Mouse (Mus musculus): ENCODE results near the gene Begain.
A peak's percentile ranks its signal among the peaks of the same experiment; 100 is the strongest.

The Begain gene

DNA sequence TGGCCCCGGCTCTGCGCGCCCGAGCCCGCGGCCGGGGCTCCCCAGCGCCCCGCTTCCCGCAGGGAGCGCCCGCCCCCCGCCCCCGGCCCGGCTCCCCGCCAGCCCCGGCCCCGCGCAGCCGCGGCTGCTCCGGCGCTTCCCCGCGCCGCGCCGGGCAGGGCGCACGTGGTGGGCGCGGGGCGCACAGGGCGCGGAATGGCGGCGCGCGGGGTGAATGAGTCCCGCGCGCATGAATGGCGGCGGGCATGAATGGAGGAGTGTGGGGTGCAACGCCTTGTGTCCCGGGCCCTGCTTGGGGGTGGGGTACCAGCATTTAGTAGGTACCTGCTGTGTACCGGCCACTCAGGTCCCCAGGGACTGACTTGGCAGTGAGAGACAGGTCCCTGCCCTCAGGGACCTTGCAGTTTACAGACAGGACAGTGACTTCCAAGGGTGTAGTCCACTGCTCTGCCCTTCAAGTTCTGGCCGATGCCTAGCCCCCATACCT lies at the start of gene Begain:
Begain (minus strand) TSS at position 51 of the 487 bp plus-strand sequence.
- DNase-seq = no peak

DNA sequence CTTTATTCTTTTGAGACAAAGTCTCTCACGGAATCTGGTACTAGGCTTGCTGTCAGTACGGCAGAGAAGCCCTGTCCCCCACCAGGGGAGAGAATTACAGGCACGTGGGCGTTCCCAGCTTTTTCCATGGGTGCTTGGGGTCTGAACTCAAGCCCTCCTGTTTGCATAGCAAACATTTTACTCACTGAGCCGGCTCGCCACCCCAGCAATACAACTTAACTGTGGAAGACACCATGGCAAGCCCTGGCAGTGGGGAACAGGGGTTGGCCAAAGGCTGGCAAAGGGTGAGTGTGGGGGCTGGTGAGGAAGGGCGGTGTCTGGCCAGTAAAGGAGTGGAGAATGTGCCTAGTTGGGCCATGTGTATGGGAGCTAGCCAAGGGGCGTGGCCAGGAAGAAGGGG lies 47.7 kb upstream of the Begain start:
- DNase-seq = no peak

DNA sequence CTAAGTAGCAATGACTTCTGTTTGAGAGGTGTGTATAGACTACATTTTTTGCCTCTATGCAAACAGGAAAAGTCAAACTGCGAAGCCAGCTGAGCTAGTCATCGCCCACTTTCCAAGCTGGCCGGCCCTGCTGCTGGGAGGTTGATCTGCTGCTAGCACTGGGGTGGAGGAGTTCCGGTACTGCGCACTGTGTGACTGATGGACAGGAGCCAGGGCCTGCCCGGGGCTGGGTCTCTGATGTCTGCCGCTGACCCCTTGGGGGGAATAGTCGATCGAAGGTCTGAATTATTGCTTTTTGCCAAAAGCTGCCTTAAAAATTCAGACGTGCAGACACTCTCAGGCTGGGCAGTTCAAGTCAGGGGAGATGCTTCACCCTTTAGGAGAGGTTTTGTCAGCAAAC lies 47.1 kb upstream of the Begain start:
- no peak for DNase-seq

DNA sequence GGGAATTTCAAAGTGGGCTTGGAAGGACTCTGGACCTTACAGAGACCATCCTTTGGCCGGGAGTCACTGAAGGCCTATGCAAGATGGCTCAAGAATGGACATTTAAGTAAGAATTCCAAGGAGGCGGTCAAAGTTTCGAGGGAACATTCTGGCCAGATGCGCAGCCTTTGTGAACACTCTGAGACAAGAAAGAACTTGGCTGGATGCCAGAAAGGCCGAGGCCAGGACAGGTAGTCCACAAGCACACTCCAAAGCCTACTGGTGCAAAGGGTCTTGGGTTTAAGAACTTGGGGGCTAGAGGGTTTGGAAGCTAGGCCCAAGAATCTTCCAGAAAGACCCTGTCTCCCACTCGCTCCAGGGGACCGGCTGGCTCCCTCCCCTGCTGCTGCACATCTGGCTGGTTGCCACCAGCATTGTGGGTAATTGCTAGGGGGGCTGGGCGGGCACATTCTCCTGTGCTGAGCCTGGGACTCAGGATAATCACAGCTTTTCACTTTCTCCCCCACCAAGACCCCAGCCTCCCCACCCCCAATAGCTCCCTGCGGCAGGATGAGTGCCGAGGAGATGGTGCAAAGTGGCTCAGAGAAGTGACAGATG lies 45.1 kb upstream of the Begain start:
- no peak for DNase-seq

DNA sequence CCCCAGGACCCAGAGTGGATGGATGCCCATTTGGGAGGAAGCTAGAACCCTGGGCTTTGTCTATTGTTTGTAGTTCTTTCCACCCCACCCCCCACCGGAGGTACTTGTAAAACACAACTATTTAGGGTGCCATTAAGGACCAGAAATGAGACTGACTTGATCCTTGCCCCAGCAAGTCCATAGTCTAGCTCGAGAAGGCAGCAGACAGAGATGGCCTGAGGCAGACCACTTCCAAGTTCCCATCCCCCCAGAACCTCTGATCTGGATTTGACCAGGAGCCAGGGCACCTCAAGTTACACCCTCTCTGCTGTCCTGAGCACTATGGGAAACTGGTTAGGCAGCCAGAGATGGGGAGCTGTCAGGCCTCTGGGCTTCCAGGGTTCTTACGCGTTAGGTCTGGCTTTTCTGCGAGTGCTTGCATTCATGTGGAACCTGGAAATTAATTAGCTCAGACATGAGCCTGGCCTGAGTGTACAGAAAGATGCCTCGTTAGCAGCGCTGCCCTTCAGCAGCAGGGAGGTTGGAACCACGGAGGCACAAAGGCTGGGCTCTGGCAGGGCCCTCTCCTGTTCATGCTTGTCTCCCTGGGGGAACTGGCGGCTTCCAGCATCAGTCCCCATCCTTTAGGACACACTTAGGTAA lies 44.5 kb upstream of the Begain start:
- DNase-seq = no peak

DNA sequence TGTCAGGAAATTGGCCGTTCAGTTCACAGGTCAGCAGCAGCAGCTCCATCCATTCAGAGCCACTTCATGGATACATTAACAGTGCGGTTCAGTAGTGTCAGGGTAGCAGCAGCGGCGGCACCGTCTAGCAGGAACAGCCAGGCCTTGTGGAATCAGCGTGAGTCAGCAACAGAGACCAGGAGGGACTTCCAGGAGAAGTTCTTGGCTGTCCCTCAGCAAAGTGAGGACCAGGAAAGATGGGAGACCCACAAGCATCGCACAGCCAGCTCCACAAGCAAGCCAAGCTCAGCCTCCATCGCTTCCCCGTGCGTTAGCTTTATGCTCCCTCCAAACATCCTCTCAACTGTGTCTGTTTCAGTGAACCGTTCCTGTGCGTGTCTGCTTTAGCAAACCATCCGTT lies 40.9 kb upstream of the Begain start:
- no peak for DNase-seq

DNA sequence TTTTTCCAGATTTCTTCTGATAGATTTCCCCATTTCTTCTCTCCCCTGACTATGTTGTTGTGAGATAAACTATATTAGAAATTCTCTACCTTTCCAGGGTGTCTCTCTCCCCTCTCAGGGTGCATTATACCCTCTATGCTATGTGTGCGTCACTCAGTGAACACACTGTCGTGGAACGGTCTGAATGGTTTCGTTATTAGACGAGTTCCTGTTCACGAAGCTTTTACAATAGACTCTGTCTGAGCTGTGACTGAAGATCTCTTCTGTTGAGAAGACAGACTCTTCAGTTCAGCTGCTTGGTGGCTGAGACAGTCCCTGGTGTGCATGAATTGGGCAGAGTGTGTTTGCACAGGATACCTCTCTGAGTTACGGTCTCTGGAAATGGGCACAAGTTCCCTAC lies 32.4 kb upstream of the Begain start:
- no peak for DNase-seq

DNA sequence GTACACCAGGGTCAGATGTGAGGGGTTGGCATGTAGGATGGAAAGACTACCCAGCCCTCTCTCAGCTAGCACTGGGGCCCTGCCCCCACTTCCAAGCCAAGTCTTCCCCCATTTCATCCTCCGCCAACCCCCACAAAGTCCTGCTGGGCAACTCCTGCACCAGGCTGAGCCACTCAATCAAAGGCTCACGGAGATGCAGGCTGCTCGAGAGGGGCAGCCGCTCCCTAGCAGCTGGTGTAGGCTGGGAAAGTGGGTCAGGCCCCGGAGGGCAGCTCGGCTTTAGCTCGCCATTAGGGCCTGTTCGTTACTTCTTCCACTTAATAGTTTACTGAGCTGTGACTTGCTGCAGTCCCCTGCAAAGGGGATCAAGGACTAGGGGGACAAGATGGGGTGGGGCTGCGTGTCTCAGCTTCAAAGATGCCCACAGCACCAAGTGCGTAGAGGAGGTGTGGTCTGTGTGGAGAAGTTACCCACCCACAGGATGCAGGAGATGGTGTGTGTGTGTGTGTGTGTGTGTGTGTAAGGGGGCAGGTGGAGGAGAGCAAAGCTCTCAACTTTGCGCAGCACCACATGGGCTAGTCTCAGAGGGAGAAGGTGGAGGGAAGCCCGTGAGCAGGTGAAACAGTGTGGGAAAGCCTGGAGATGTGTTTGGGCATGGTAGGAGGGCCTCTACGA lies 22.6 kb upstream of the Begain start:
- DNase-seq = no peak

DNA sequence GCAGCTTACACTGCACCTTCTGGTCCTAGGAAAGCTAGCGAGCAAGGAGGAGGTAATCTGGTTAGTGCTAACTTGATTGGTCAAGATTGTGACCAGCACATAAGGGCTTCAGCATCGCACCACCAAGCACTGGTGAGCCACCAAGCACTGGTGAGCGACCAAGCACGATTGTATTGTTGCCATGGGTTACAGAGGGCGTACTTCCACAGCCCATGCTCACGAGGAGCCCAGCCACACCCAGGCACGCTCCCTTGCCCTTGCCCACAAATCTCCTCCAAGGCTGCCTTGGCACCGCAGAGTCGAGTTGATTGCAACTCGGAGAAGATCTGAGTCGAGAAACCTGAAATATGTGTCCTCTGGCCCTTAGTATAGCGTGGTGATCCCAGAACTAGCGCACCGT lies 22.0 kb upstream of the Begain start:
- DNase-seq = no peak

DNA sequence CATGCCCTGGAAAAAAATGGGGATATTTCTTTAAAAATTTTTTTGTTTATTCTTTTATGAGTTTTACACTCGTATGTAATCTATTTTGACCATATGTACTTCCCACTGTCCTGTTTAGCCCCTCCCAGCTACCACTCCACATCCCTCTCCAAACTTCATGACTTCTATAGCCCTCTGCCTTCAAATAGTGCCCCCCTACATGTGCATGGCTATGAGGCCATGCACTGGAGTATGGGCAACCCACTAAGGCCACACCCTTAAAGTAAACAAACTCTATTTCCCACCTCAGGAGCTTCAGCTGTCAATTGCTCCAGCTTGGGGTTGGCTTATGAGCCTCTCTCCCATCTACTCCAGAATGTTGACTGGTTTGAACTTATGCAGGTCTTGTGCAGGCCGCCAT lies 18.1 kb upstream of the Begain start:
- no peak for DNase-seq

DNA sequence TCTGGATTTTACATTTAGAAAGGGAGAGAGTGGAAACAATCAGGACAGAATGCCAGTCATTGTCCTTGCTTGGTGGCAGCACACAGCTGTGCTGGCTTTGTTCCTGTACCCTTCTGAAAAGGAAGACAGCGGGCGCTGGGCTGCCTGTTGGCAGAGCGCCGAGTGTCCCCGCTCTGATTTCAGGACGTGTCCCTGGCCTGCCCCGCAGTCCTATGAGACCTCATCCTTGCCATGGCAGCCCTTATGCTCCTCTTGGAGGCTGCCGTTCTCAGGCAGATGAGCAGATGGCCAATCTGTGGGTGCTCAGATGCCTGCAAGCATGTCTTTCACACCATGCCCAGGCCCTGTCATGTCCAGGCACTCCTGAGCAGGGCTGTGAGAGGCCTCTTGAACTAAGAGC lies 17.7 kb upstream of the Begain start:
- peak; percentile 82 for DNase-seq

DNA sequence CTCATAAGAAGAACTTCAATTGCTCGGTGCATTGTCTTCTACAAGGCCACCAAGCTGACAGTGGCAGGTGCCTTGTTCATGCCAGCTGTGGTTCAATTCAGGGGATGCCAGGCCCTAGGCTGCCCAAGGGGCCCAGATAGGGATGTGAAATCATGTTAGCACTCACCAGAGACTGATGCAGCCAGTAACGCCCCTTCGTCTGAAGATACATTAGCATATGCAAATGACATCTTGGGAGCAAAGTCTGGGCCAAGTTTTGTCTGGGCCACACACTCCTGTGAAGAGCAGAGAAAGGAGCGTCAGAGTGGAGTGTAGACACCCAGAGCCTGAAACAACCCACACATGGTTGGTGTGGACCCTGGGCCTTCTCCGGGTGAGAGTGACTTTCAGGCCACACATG lies 17.0 kb upstream of the Begain start:
- DNase-seq = no peak

DNA sequence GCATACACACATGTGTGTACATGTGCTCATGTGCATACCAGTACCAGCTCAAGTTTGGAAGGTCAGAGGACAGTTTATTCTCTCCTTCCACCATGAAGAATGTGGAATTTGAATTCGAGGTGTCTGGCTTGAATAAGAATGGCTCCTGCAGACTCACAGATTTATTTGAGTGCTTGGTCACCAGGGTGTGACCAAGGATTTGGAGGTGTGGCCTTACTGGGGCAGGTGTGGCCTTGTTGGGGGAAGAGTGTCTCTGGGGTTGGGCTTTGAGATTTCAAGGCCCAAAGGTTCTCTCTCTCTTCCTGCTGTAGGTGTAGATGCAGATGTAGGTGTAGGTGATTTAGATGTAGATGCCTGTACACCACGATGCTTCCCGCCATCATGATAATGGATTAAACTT lies 15.5 kb upstream of the Begain start:
- no peak for DNase-seq

DNA sequence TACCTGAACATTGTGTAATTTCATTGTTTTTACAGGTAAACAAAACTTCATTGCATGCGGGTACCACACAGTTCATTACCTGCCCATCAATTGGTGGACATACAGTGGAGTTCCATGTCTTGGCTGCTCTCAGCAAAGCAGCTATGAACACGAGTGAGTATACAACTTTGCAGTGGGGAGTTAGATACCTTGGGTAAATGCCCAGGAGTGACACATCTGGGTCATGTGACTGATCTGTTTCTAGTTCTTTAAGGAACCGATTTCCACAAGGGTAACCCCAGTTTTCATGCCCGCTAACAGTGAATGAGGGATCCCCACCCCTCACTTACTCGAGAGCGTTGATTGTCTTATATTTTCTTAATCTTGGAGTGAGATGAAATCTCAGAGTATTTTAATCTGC lies 9.0 kb upstream of the Begain start:
- DNase-seq = no peak

DNA sequence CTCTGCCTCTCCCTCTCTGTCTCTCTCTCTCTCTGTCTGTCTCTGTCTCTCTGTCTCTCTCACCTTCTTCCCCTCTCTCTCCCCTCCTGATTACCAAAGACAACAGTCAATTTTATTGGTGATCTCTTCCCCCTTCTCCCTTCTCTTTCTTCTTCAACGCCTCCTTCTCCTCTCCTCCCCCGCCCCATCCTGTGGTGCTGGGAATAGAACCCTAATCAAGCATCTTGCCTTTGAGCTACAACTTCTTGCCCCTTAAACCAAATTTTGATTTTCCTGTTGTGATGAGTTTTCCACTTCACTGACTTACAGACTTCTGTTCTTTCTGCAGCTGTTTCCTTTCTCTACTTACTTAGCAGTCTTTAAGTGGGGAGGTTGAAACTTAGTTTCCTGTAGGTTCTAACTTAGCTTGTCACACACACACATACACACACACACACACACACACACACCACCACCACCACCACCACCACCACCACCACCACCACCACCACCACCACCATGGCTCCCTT lies 6.8 kb upstream of the Begain start:
- DNase-seq = no peak

DNA sequence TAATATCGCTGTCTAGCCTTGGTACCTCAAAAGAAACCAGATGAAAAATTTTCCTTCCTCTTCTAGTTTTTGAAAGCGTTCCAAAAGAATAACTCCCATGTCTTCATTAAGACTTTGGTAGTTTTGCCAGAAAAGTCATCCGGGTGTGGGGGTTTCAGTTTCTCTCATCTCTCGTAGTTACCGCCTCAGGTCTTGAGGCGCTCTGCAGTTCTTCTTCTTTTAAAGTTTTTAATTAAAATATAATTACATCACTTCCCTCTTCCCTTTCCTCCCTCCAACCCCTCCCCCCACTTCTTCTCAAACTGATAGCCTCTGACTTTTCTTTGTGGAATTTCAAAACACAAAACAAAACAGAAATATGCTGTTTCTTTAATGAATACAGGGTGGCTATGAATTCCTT lies 6.1 kb upstream of the Begain start:
- no peak for DNase-seq

DNA sequence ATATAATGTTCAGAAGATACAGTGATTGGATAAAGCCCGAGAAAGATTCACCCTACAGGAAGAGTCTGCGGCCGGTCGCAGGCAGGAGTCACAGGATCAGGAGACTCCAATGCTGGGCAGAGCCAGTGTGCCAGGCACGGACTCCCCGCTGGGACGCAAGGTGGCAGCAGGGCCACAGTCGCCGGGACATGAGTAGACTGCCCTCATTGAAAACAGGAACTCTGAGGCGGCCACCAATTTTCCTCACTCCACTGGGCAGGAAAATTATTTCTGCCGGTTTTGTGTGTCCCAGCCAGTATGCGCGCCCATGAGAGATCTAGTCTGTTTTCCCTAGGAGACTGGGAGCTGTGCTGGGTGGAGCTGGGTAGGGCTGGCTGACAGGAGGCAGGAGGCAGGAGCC lies 3.2 kb upstream of the Begain start:
- DNase-seq = peak; percentile 69

DNA sequence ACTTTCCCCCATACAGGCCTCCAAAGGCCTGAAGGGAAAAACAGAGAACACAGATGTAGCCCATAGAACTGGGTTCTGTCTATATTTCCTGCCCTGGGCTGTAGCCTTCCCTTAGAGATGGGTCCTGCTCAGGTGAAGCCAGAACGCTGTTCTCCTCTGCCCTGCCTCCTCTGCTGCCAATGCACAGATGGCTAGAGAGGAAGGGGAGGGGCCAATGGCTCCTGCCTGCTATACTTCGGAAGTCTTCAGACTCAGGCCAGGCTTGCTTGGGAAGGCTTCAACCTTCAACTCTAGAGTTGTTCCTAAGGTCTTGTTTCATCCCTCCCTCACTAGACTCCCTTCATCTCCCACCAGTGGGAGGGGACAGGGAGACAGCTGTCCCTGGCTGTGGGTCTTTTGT lies 1.7 kb upstream of the Begain start:
- DNase-seq = no peak

DNA sequence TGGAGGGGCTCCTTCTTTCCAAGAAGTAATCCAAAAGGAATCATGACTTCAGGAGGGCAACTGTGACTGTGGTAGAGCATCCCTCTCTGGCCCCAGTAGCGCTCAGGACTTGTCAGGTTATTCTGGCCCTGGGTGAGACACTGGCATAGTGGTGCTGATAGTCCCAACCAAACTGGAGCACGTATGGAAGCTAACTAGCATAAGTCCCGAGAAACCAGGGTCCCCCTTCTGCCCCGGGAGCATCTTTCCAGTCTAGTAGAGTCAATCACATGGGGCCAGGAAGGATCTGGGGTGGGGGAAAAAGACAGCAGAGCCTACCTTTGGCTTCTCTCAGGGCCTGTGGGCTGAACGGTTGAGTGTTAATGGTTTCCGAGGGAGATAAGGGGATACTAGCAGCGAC lies 721 bp upstream of the Begain start:
- no peak for DNase-seq

DNA sequence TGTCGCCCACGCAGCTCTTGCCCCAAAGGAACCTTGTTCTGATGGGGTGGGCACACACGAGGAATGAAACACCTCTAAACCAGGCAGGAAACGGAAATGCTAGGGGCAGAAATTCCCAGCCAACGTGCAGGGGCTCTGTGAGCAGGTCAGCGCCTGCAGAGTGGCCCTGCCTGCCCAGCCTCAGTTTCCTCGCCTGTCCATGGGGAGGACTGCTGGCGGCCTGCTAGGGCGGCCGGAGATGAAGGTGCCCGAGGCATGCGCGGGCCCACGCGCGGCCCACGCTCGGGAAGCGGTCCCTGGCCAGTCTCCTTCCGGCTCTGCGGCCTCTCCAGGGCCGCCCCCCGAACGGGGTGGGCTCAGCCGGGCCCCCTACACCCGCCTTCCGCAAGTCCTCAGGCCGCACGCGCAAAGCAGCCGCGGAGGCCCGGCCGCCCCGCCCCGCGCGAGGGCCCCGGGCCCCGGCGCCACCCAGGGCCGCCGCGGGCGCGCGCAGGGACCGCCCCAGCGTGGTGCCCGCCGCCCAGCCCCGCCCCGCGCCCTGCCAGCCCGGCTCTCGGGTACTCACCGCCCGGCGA lies 369 bp downstream of the Begain start:
- no peak for DNase-seq

DNA sequence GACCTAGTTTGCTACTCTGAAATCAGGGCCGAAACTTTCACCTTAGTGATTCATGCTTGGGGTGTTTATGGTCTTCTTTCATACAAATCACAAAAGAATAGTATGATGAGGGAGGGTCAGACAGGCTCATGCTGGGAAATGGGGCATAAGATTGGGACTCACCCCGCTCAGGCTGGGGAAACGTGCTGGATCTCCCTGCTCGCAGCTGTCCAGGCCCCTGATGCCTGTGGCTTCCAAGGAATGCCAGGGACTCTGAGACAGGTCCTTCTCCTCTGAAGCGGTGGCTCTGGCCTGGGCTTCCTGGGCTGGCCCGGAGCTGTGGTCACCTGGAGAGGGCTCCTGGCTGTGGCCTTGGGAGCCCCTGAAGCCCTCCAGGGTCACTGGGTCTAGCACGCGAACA lies 9.4 kb downstream of the Begain start:
- no peak for DNase-seq

DNA sequence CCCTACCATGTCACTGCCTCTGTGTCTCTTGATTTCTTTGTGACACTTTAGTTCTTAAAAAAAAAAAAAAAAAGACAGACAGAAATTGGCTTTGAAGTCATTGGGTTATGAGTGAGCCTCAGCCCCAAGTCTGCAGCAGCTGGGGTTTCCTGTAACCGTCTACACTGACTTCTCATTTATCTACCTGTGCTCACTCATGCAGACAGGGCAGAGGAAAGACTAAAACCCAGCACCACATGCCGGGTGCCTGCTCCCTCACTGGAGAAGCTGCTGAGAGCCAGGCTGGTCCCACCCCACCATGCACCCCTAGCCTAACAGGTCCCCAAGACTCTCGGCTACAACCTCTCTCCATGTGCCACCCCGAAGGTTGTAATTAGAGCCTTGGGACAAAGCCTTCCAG lies 10.3 kb downstream of the Begain start:
- DNase-seq = no peak

DNA sequence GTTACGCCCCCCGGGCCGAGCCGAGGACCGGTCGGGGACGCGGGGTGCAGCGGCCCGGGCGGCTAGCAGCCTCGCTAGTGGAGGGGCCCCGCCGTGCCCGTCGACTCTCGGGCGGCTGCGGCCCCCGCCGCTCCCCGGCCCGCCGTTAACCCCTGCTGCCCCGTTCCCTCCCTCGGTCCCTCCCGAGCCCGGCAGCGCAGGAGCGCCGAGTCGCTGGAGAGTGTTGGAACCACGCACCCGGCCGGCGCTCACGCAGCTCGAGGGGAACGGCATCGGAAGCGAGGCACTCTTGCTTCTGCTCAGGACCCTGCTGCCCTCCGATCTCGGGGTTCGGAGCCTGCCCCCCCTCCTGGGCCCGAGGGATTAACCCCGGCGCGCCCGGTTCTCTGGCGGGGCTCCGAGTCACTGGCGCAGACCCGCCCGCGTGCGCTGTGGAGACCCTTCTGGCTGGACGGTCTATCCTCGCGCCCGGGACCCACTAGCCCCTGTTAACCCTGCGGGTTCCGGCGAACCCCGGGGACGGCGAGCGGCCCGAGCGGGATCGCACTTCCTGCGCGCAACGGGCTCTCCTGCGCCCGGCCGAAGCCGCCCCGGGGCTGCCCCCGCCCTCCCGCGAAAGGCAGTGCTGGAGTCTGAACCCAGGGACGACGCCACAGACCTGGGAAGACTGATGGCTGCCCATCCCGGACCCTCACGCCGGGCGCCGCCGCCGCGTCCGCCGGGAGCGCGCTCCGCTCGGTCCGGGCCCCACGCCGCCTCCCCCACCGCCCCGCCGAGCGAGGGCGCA lies 14.8 kb downstream of the Begain start:
- DNase-seq = no peak

Data from cerebellum, adult 11 months (tissue).